Mouse (Mus musculus) embryonic facial prominence, embryonic 11.5 days (tissue): ENCODE data around the gene Gabpb1. TPM values are rescaled to one million over a fixed set of nuclear protein-coding genes. Genes with fewer than 3 reads are reported as not detected.
A peak's percentile ranks its signal among the peaks of the same experiment; 100 is the strongest.

Experiments
- ATAC-seq: fragments of 200-750 bp; cut with Nextera tagmentation; replicated peaks from 2 replicates; pipeline ENCODE4 v1.8.0; 2017; ENCODE audit warnings: low read depth; ENCODE audit not compliant: insufficient number of reproducible peaks, low FRiP score, low TSS enrichment
- DNase-seq: peaks from one replicate; pipeline ENCODE4 v3.0.0-alpha.2; 2015; ENCODE audit warnings: low spot score
- H3K27ac ChIP-seq: fragments of 300-500 bp; sonication (generic); replicated peaks from 2 replicates; pipeline ENCODE4 v1.5.1; 2014; ENCODE audit warnings: mild to moderate bottlenecking, low read depth, low read length, control low read depth
- H3K27me3 ChIP-seq: fragments of 300-500 bp; sonication (generic); 2 replicates; pipeline ENCODE4 v1.6.1; 2014; ENCODE audit warnings: mild to moderate bottlenecking, low read length, moderate library complexity, mixed read lengths; ENCODE audit not compliant: control insufficient read depth, insufficient read depth
- H3K36me3 ChIP-seq: fragments of 300-500 bp; sonication (generic); replicated peaks from 2 replicates; pipeline ENCODE4 v1.6.1; 2014; ENCODE audit warnings: low read depth, mild to moderate bottlenecking, low read length, moderate library complexity, mixed read lengths; ENCODE audit not compliant: control insufficient read depth, insufficient read depth
- H3K4me1 ChIP-seq: fragments of 300-500 bp; sonication (generic); 2 replicates; pipeline ENCODE4 v1.6.1; 2014; ENCODE audit warnings: low read length, mixed read lengths; ENCODE audit not compliant: control insufficient read depth, insufficient read depth
- H3K4me2 ChIP-seq: fragments of 300-500 bp; sonication (generic); 2 replicates; pipeline ENCODE4 v1.6.1; 2014; ENCODE audit warnings: low read depth, mild to moderate bottlenecking, control low read depth, low read length, moderate library complexity
- H3K4me3 ChIP-seq: fragments of 300-500 bp; sonication (generic); 2 replicates; pipeline ENCODE4 v1.5.1; 2014; ENCODE audit warnings: low read depth, low read length, control low read depth
- H3K9ac ChIP-seq: fragments of 300-500 bp; sonication (generic); replicated peaks from 2 replicates; pipeline ENCODE4 v1.6.1; 2014; ENCODE audit warnings: mild to moderate bottlenecking, control low read depth, low read length
- H3K9me3 ChIP-seq: fragments of 300-500 bp; sonication (generic); replicated peaks from 2 replicates; pipeline ENCODE4 v1.6.1; 2016; ENCODE audit warnings: mild to moderate bottlenecking, low read length, inconsistent platforms, mixed read lengths; ENCODE audit not compliant: control insufficient read depth
- WGBS: fragments of 180-500 bp; shearing (Covaris S2); extraction: QIAGEN DNeasy Blood & Tissue Kit; methylation state at CpG from one replicate; pipeline ENCODE4 v1.1.7; 2014; 5-methylcytosine and 5-hydroxymethylcytosine counted together
- polyA plus RNA-seq: library from polyadenylated mRNA; unstranded; fragments of >200 nt; fragmentation: Nextera tagmentation; extraction: Ambion mirVana; gene quantifications from 2 replicates; pipeline ENCODE4 v1.2.1, GENCODE M21; 2014

Gabpb1 gene
- polyA plus RNA-seq, 1 experiment from 2014 or later, result 104 TPM

GRCm38 (mm10) chr2:126607553-126608203, 68.5 kb downstream of the Gabpb1 start:
- H3K36me3 ChIP-seq, result no peaks in the 10 kb centered on the region
- no peaks in the 10 kb centered on the region for H3K4me1 ChIP-seq
- WGBS, result 61% methylated on average over 10 of the region's 10 CpGs
- H3K27me3 ChIP-seq, result no peaks in the 10 kb centered on the region
- H3K4me2 ChIP-seq, result no peak overlapping the region
- no peak overlapping the region for H3K9ac ChIP-seq
- no peaks in the 10 kb centered on the region for H3K9me3 ChIP-seq
- H3K4me3 ChIP-seq, result no peak overlapping the region
- no peak for DNase-seq
- H3K27ac ChIP-seq, result no peak overlapping the region
- ATAC-seq, result no peak

DNA sequence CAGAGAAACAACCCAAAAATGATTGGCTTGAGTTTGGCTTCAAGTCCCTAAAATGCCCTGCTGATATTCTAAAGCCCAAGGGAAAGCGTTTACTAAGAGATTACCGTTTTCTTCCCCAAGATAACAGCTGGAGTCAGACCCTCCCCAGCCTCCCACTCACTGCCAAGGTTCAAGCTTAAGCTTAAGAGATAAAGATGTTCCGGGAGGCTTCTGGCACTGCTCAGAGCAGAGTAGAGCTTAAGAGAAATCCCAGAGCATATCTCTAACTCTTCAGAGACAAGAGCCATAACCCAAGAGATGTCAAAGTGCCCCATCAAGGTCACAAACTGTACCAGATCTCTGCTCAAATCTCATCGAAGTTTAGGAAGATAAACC, 69.5 kb downstream of the Gabpb1 start:
- H3K9me3 ChIP-seq, result no peaks in the 10 kb centered on the region
- no peak overlapping the region for H3K27ac ChIP-seq
- H3K4me3 ChIP-seq, result no peak overlapping the region
- H3K9ac ChIP-seq, result no peak overlapping the region
- ATAC-seq (no peak), DNase-seq (no peak)
- 65% methylated on average over 4 of the region's 4 CpGs for WGBS
- no peaks in the 10 kb centered on the region for H3K27me3 ChIP-seq
- no peaks in the 10 kb centered on the region for H3K4me1 ChIP-seq
- H3K36me3 ChIP-seq, result no peaks in the 10 kb centered on the region
- no peak overlapping the region for H3K4me2 ChIP-seq

DNA sequence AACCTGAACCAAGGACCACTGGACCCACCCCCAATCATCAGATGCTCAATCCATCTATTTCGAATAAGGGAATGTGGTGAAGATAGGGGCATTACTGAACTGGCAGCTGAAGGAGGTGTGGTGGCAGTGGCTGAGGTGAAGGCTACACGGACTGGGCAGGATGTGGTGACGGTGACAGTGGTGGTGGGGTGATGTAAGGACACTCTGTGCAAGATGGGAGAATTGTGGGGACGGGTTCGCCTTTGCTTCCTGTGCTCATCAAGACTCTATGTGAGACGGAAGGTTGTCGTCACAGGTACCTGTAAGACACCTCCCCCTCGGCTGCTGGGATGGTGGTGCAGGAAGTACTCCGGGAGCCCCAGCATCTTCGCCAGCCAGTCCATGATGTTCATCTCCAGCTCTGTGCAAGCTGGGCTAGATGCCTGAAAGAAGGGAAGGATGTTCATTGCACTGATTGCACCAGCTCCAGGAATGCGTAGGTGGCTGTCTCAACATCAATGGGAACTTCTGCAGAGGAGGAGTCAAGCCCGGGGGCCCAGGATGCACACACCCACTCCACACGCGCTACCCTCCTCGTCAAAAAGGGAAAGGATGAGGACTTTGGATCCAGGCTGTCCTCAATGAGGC, 70.0 kb downstream of the Gabpb1 start:
- no peak for ATAC-seq

DNA sequence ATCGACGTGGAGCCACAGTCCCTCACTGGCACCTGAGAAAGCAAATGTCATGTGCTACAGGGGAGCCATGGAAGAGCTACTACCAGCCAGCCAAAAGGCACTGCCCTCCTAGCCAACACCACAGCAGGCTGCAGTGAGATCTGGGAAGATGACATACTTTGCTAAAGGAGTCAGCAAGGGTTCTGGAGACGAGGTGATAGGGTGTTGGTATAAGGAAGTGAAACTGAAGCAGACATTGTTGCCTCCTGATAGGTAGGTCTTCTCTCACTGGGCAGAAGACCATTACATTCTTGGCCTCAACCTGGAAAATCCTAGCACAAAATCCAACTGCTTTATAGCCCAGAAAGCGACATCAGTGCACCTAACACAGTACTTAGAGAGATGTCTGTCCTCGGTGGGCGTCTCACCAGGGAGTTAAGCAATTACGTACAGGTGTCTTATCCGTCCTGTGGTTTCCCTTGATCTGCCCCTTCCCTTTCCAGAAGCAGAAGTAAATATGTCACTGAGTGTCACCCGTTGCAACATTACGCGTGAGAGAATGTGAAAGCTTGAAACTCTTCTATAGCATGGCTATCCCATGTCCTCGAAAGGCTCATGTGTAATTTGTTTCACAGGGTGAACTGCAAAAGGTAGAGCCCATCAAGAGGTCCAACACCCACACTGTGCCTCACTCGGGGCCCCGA, 74.1 kb downstream of the Gabpb1 start:
- no peak overlapping the region for H3K4me3 ChIP-seq
- 87% methylated on average over 14 of the region's 14 CpGs for WGBS
- H3K9ac ChIP-seq, result no peak overlapping the region
- H3K27me3 ChIP-seq, result no peaks in the 10 kb centered on the region
- no peak for DNase-seq
- no peaks in the 10 kb centered on the region for H3K36me3 ChIP-seq
- ATAC-seq, result no peak
- H3K9me3 ChIP-seq, result no peaks in the 10 kb centered on the region
- no peak overlapping the region for H3K27ac ChIP-seq
- H3K4me2 ChIP-seq, result no peak overlapping the region
- no peaks in the 10 kb centered on the region for H3K4me1 ChIP-seq

More for the DNA sequence above, 70.0 kb downstream of the Gabpb1 start:
- Histone ChIP-seq H3K36me3 (no peaks in the 10 kb centered on the region), H3K27me3 (no peaks in the 10 kb centered on the region), H3K27ac (no peak overlapping the region), H3K4me3 (no peak overlapping the region), H3K9ac (no peak overlapping the region), H3K9me3 (no peaks in the 10 kb centered on the region), H3K4me2 (no peak overlapping the region), H3K4me1 (no peaks in the 10 kb centered on the region)
- no peak for DNase-seq
- 87% methylated on average over 15 of the region's 15 CpGs for WGBS

GRCm38 (mm10) chr2:126600533-126600932, 75.6 kb downstream of the Gabpb1 start:
- Histone ChIP-seq H3K27me3 (no peaks in the 10 kb centered on the region), H3K4me2 (no peak overlapping the region), H3K4me1 (no peaks in the 10 kb centered on the region), H3K9ac (no peak overlapping the region), H3K4me3 (no peak overlapping the region), H3K36me3 (no peaks in the 10 kb centered on the region), H3K9me3 (no peaks in the 10 kb centered on the region), H3K27ac (no peak overlapping the region)
- DNase-seq, result no peak
- no peak for ATAC-seq
- 84% methylated on average over 14 of the region's 14 CpGs for WGBS

- Histone ChIP-seq H3K27me3 (no peaks in the 10 kb centered on the region), H3K4me3 (no peak overlapping the region), H3K27ac (no peak overlapping the region), H3K9me3 (no peaks in the 10 kb centered on the region), H3K9ac (no peak overlapping the region), H3K4me2 (no peak overlapping the region), H3K36me3 (no peaks in the 10 kb centered on the region), H3K4me1 (no peaks in the 10 kb centered on the region)
- DNase-seq (peak; percentile 54), ATAC-seq (peak; percentile 52; the same call in 1 of the 2 replicates)
- WGBS, result 14% methylated on average over 3 of the region's 3 CpGs
These were observed 77.1 kb downstream of the Gabpb1 start for GRCm38 (mm10) chr2:126599005-126599404.

- 50% methylated on average over 2 of the region's 2 CpGs for WGBS
- no peak overlapping the region for H3K27ac ChIP-seq
These were observed 77.8 kb downstream of the Gabpb1 start for GRCm38 (mm10) chr2:126598359-126598758.

More at GRCm38 (mm10) chr2:126598359-126598758, 77.8 kb downstream of the Gabpb1 start:
- H3K9me3 ChIP-seq, result no peaks in the 10 kb centered on the region
- no peaks in the 10 kb centered on the region for H3K27me3 ChIP-seq
- H3K36me3 ChIP-seq, result no peaks in the 10 kb centered on the region
- H3K4me1 ChIP-seq, result no peaks in the 10 kb centered on the region
- no peak overlapping the region for H3K9ac ChIP-seq
- no peak for ATAC-seq
- DNase-seq, result no peak
- no peak overlapping the region for H3K4me3 ChIP-seq
- H3K4me2 ChIP-seq, result no peak overlapping the region
